Mouse (Mus musculus) spleen, postnatal 36 days (tissue): ENCODE data around the gene Pigx.
"Not testable (repeated sequence)": the region's sequence is repeated elsewhere in the genome, so short reads cannot be mapped to it uniquely, and the experiment has no call there.

Experiments used
- DNase-seq, 2 experiments: peaks; one replicate each; pipeline ENCODE4 v3.0.0; 2022; ENCODE audit warnings: low spot score in 2 of 2, mixed read lengths in 1 of 2

Pigx gene

GRCm38 (mm10) chr16:32108578-32108977 lies 9.0 kb upstream of the Pigx start:
- DNase-seq: no peak

DNA sequence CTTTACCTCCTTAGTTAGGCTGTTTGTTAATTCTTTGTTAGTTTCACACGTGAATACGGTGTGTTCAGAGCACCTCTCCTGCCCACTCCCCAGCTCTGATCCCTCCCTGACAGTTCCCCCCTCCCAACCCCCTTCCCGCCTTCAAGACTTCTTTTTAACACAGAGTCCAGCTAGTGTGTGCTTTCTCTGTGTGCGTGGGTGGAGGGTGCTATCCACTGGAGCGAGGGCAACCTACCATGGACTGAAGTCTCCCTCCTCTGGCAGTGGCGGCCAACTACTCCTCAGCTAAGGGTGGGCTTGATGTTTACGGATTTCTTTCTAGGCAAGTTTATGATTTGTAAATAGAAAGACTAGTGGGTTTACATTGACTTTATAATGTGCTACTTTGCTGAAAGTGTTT lies 8.6 kb upstream of the Pigx start:
- peak; percentile 48 to 65 for DNase-seq

- peak; percentile 71 to 72 for DNase-seq
These were observed 8.0 kb upstream of the Pigx start for GRCm38 (mm10) chr16:32107342-32108045.

DNA sequence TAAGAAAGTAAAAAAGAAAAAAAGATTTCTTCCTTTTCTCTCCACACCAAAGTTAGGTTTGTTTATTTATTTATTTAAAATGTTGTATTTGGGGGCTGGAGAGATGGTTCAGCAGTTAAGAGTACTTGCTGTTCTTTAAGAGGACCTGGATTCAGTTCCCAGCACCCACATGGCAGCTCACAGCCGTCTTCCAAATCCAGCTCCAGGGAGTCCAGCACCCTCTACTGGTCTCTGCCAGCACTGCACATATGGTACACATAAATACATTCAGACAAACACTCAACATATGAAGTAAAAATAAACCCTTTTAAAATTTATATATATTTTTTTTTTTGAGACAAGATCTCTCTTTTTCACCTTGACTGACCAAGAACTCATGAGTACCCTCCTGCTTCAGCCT lies 6.2 kb upstream of the Pigx start:
- DNase-seq: no peak

DNA sequence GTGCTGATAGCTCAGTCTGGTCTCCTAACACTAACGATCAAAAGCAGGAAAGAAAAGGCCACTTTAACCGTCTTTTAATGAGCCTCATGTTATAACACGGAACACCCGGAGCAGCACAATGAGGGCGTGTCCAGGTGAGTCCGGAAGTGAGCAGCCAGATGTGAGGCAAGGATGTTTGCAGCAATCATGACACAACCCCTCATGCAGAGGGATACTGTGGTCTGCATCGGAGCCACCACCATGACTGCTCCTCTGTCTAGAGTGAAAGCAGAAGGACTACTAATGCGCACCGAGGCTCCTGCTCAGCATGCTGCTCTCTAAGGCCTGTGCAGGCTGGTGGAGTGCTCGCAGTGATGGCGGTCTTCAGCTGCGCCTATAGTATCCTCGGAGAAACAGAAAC lies 2.8 kb upstream of the Pigx start:
- DNase-seq: no peak

DNA sequence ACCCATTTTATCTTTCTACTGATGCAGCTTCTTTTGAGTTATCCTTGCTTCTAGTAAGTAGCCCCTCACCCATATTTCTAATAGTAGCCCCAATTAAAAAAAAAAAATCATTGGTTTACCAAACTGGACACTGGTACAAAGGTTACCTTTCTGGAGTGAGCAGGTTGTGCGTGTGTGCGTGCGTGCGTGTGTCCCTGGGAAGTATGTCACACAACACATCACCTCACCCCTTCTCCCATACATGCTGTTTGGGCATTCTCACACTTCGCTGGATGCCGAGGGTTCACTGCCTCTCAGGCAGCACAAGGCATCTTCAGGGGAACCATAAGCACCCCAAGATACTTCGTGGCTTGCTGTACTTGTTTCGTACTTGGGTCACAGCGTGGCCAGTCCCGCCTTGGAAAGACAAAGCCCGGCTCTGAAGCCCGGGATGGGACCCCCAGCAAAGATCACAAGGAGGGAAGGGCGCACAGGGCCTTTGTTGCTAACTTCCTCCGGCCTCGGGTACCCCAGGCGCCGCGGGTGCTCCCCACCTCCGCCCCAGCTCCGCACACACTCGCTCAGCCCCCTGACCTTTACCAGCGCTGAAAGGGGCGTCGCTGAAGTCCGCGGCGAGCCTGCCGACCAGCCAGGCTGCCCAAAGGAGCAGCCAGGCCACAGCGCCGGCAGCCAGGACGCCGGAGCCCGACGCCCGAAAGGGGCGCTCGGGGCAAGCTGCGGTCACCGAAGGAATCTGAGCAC lies 473 bp downstream of the Pigx start:
- DNase-seq: peak in 1 of 2 experiments; percentile 26

- not testable (repeated sequence) for DNase-seq
These were observed 1.8 kb downstream of the Pigx start for GRCm38 (mm10) chr16:32097757-32098156.

DNA sequence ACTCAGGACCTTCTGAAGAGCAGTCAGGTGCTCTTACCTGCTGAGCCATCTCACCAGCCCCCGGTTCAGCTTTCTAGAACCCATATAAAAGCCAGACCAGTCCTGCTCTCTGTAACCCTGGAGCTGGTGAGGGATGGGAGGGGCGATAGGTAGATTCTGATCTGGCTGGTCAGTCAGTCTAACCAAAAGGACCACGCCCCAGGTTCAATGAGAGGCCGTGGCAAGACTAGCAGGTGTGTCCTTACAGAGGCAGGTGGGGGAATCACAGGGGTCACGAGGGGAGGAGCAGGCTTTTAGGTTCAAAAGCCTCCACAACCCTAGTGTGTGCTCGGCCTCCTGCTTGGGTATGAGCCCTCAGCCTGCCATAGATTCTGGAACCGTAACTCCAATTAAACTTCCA lies 8.1 kb downstream of the Pigx start:
- DNase-seq: no peak

GRCm38 (mm10) chr16:32087629-32088443 lies 11.7 kb downstream of the Pigx start:
- peak; percentile 53 to 55 for DNase-seq

DNA sequence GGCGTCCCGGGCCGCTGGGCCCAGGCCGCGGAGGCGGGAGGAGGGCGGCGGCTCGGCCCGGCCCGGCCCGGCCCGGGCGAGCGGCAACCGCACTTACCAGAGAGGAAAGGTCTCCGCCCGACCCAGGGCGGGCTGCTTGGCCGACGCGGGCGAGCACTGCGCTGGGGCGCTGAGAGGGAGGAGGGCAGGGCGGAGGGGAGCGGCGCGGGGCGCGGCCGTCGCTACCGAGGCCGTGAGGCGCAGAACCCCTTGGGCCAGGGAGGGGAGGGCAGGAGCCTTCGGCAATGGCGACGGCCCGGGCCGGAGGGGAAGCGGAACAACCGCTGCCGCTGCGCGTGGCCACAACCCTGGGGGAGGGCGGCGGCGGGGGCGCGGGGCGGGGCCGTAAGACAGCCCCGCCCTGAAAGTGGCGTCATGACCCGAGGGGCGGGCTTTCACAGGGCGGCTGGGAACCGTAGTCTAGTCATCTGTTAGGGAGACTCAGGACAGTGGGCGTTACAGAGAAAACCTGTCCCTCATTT lies 20.5 kb downstream of the Pigx start, which contains the start of gene Pak2:
Gene Pak2, minus strand, starts transcription at position 352 of the 521 bp plus-strand sequence.
- DNase-seq: peak; percentile 89 to 92

DNA sequence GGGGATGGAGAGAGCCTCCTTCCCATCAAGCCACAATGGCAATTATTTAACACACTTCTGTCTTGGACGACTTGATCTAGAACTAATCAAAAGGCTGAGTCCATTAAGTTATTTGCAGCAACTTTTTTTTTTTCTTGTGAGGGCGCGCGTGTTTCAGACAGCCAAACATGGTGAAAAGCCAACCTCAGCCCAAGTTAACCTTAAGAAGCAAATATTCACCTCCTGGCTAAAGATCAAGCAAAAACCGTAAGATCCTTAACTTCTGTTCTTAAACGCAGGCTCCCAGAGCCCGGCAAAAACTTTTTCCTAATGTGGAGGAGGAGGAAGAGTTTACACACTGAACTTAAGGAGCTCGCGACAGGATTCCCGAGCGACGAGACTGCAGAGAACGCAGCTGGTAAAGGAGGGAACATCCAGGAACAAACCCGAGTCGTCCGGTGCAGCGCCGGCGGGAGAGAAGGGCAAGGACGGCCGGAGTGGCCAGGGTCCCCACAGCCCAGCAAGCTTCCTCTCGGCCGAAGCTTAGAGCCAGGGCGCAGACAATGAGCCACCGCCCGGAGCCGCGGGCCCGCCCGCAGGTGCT lies 21.0 kb downstream of the Pigx start:
- DNase-seq: peak in 1 of 2 experiments; percentile 21

GRCm38 (mm10) chr16:32077648-32078407 lies 21.7 kb downstream of the Pigx start:
- DNase-seq: peak in 1 of 2 experiments; percentile 12

DNA sequence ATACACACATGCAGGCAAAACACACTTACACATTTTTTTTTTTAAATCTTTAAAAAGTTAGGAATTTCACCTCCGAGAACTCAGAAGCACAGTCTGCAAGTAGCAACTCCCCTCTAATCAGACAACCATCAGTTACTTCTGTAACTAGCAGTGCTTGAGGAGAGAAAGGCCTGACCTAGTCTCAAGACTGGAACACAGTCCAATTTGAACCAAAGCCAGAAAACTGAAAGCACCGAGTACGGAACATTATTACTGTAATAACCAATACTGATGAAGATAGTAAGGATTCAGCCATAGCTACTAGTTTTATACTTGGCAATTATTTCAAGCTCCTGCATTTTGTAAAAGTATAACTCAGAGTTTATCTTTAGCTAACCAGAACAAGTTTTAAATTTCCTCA lies 23.1 kb downstream of the Pigx start:
- no peak for DNase-seq

GRCm38 (mm10) chr16:32075762-32076161 lies 23.8 kb downstream of the Pigx start:
- no peak for DNase-seq

DNA sequence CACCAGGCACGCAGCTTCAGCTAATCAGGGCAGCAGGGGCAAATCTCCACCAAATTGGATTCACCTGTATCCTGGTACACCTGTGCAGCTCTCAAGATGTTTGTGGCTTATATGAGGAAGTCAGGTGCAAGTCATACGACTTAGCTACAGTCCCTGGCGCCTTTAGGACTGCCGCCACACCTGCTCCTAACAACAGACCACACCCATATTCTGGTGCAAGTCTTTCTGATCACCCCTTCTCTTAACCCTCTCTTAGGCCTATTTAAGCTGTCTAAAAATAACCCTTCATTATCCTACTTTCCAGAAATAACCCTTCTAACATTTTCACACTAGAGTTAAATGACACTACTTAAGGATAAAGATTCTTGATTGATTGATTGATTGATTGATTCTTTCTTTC lies 29.5 kb downstream of the Pigx start:
- not testable (repeated sequence) for DNase-seq

- DNase-seq: no peak
These were observed 30.9 kb downstream of the Pigx start for GRCm38 (mm10) chr16:32068389-32069300.

GRCm38 (mm10) chr16:32066899-32067298 lies 32.6 kb downstream of the Pigx start:
- no peak for DNase-seq

DNA sequence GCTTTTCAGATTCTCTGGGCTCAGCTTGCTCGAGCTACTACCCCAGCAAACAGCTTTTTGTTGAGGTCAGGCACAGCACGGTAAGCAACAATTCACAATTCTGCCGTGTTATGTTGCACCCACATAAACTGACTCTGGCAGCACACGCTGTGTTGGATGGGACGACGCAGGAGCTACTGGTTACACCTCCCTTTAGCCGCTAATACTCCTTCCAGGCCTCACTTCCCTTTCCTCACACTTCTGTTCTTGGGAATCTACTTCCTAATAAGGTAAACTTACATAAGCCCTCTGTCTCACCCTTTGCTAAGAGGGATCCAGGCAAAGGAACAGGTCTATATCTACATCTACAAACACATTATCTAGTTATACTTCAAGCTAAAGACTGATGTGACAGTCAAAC lies 35.6 kb downstream of the Pigx start:
- DNase-seq: no peak

DNA sequence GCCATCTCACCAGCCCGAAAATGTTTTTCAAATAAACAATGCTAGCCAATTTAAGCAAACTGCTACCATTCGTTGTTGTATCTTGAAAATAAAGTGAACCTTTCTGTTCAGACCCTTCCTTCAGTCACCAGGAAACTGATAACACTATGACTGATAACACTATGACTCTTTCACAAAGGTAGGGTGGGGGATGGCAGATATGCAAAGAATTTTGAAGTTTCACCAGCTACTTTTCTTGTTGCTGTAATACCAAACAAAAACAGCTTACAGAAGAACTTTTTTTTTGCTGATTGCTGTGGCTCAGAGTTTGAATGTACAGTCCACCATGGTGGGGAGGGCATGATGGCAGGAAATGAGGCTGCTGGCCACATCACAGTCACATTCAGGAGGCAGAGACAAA lies 37.3 kb downstream of the Pigx start:
- no peak for DNase-seq
